Mouse (Mus musculus): ENCODE measurements around the gene Ppme1. TPM values are rescaled to one million over a fixed set of nuclear protein-coding genes. Genes with fewer than 3 reads are reported as not detected.
A peak's percentile ranks its signal among the peaks of the same experiment; 100 is the strongest.

Gene Ppme1
- polyA plus RNA-seq, 1 experiment from 2014 or later: 56.4 TPM

- H3K4me2 ChIP-seq: no peak overlapping the region
- no peak overlapping the region for H3K9ac ChIP-seq (ENCODE audit: low read depth, low read length)
- DNase-seq (ENCODE audit: low spot score): no peak
- no peaks in the 10 kb centered on the region for H3K4me1 ChIP-seq (replicated peaks; ENCODE audit: control insufficient read depth, insufficient read depth, low read length)
- WGBS: 89% methylated on average over 5 of the region's 5 CpGs
- no peak overlapping the region for H3K4me3 ChIP-seq (ENCODE audit: low read depth, low read length)
- H3K27me3 ChIP-seq (replicated peaks; ENCODE audit: control insufficient read depth, insufficient read depth, low read length): no peaks in the 10 kb centered on the region
- ATAC-seq (replicated peaks; ENCODE audit: low FRiP score): no peak
- H3K9me3 ChIP-seq (ENCODE audit: control insufficient read depth, low read length): no peaks in the 10 kb centered on the region
- H3K36me3 ChIP-seq (ENCODE audit: control insufficient read depth, insufficient read depth, low read length): no peaks in the 10 kb centered on the region
- no peak overlapping the region for H3K27ac ChIP-seq (ENCODE audit: low read depth, low read length)
Observed at GRCm38 (mm10) chr7:100356324-100356723, 15.8 kb downstream of the Ppme1 start.

- ATAC-seq (replicated peaks; ENCODE audit: low FRiP score): no peak
- no peaks in the 10 kb centered on the region for H3K9me3 ChIP-seq (ENCODE audit: control insufficient read depth, low read length)
- H3K27ac ChIP-seq (ENCODE audit: low read depth, low read length): no peak overlapping the region
- WGBS: 79% methylated on average over 4 of the region's 4 CpGs
- H3K9ac ChIP-seq (ENCODE audit: low read depth, low read length): no peak overlapping the region
- no peaks in the 10 kb centered on the region for H3K4me1 ChIP-seq (replicated peaks; ENCODE audit: control insufficient read depth, insufficient read depth, low read length)
- H3K4me3 ChIP-seq (ENCODE audit: low read depth, low read length): no peak overlapping the region
- H3K27me3 ChIP-seq (replicated peaks; ENCODE audit: control insufficient read depth, insufficient read depth, low read length): no peaks in the 10 kb centered on the region
- H3K4me2 ChIP-seq: no peak overlapping the region
- no peaks in the 10 kb centered on the region for H3K36me3 ChIP-seq (ENCODE audit: control insufficient read depth, insufficient read depth, low read length)
- no peak for DNase-seq (ENCODE audit: low spot score)
Observed at GRCm38 (mm10) chr7:100354984-100355383, 17.1 kb downstream of the Ppme1 start.

GRCm38 (mm10) chr7:100335921-100336320 lies 36.2 kb downstream of the Ppme1 start:
- 90% methylated on average over 2 of the region's 2 CpGs for WGBS
- no peak for ATAC-seq (replicated peaks; ENCODE audit: low FRiP score)
- H3K27me3 ChIP-seq (replicated peaks; ENCODE audit: control insufficient read depth, insufficient read depth, low read length): no peaks in the 10 kb centered on the region

GRCm38 (mm10) chr7:100331269-100331668 lies 40.8 kb downstream of the Ppme1 start:
- WGBS: 83% methylated on average over 3 of the region's 3 CpGs
- Histone ChIP-seq H3K4me1 (replicated peaks; ENCODE audit: control insufficient read depth, insufficient read depth, low read length) (no peaks in the 10 kb centered on the region), H3K36me3 (ENCODE audit: control insufficient read depth, insufficient read depth, low read length) (peaks cover 19% of the 10 kb centered on the region), H3K4me2 (no peak overlapping the region), H3K9me3 (ENCODE audit: control insufficient read depth, low read length) (no peaks in the 10 kb centered on the region), H3K27ac (ENCODE audit: low read depth, low read length) (no peak overlapping the region), H3K27me3 (replicated peaks; ENCODE audit: control insufficient read depth, insufficient read depth, low read length) (no peaks in the 10 kb centered on the region), H3K4me3 (ENCODE audit: low read depth, low read length) (no peak overlapping the region), H3K9ac (ENCODE audit: low read depth, low read length) (no peak overlapping the region)
- no peak for DNase-seq (ENCODE audit: low spot score)
- ATAC-seq (replicated peaks; ENCODE audit: low FRiP score): no peak

More at GRCm38 (mm10) chr7:100335921-100336320, 36.2 kb downstream of the Ppme1 start:
- Histone ChIP-seq H3K4me3 (ENCODE audit: low read depth, low read length) (no peak overlapping the region), H3K36me3 (ENCODE audit: control insufficient read depth, insufficient read depth, low read length) (peaks cover 27% of the 10 kb centered on the region; the same call in 1 of the 2 replicates), H3K9ac (ENCODE audit: low read depth, low read length) (no peak overlapping the region), H3K9me3 (ENCODE audit: control insufficient read depth, low read length) (no peaks in the 10 kb centered on the region), H3K27ac (ENCODE audit: low read depth, low read length) (no peak overlapping the region), H3K4me2 (no peak overlapping the region), H3K4me1 (replicated peaks; ENCODE audit: control insufficient read depth, insufficient read depth, low read length) (no peaks in the 10 kb centered on the region)
- DNase-seq (ENCODE audit: low spot score): no peak

GRCm38 (mm10) chr7:100328636-100329035 lies 43.5 kb downstream of the Ppme1 start:
- no peak for ATAC-seq (replicated peaks; ENCODE audit: low FRiP score)
- Histone ChIP-seq H3K36me3 (ENCODE audit: control insufficient read depth, insufficient read depth, low read length) (peaks cover 13% of the 10 kb centered on the region), H3K27me3 (replicated peaks; ENCODE audit: control insufficient read depth, insufficient read depth, low read length) (no peaks in the 10 kb centered on the region), H3K4me3 (ENCODE audit: low read depth, low read length) (no peak overlapping the region), H3K27ac (ENCODE audit: low read depth, low read length) (no peak overlapping the region), H3K4me2 (no peak overlapping the region), H3K4me1 (replicated peaks; ENCODE audit: control insufficient read depth, insufficient read depth, low read length) (no peaks in the 10 kb centered on the region), H3K9ac (ENCODE audit: low read depth, low read length) (no peak overlapping the region), H3K9me3 (ENCODE audit: control insufficient read depth, low read length) (no peaks in the 10 kb centered on the region)
- no peak for DNase-seq (ENCODE audit: low spot score)
- WGBS: 92% methylated on average over 4 of the region's 4 CpGs

- WGBS: 77% methylated on average over 7 of the region's 7 CpGs
- H3K9me3 ChIP-seq (ENCODE audit: control insufficient read depth, low read length): no peaks in the 10 kb centered on the region
- H3K27me3 ChIP-seq (replicated peaks; ENCODE audit: control insufficient read depth, insufficient read depth, low read length): no peaks in the 10 kb centered on the region
- no peak overlapping the region for H3K9ac ChIP-seq (ENCODE audit: low read depth, low read length)
- no peaks in the 10 kb centered on the region for H3K4me1 ChIP-seq (replicated peaks; ENCODE audit: control insufficient read depth, insufficient read depth, low read length)
- peaks cover 9% of the 10 kb centered on the region for H3K36me3 ChIP-seq (ENCODE audit: control insufficient read depth, insufficient read depth, low read length)
- no peak overlapping the region for H3K4me3 ChIP-seq (ENCODE audit: low read depth, low read length)
- DNase-seq (ENCODE audit: low spot score) (no peak), ATAC-seq (replicated peaks; ENCODE audit: low FRiP score) (no peak; the same call in 1 of the 2 replicates)
- H3K4me2 ChIP-seq: no peak overlapping the region
- H3K27ac ChIP-seq (ENCODE audit: low read depth, low read length): no peak overlapping the region
Observed at GRCm38 (mm10) chr7:100327514-100327913, 44.6 kb downstream of the Ppme1 start.

GRCm38 (mm10) chr7:100325482-100325881 lies 46.6 kb downstream of the Ppme1 start:
- Histone ChIP-seq H3K4me3 (ENCODE audit: low read depth, low read length) (no peak overlapping the region), H3K4me2 (no peak overlapping the region), H3K27ac (ENCODE audit: low read depth, low read length) (no peak overlapping the region), H3K4me1 (replicated peaks; ENCODE audit: control insufficient read depth, insufficient read depth, low read length) (no peaks in the 10 kb centered on the region), H3K9me3 (ENCODE audit: control insufficient read depth, low read length) (no peaks in the 10 kb centered on the region), H3K9ac (ENCODE audit: low read depth, low read length) (no peak overlapping the region), H3K27me3 (replicated peaks; ENCODE audit: control insufficient read depth, insufficient read depth, low read length) (no peaks in the 10 kb centered on the region), H3K36me3 (ENCODE audit: control insufficient read depth, insufficient read depth, low read length) (peaks cover 5% of the 10 kb centered on the region; the same call in 1 of the 2 replicates)
- DNase-seq (ENCODE audit: low spot score) (no peak), ATAC-seq (replicated peaks; ENCODE audit: low FRiP score) (no peak)
- WGBS: 77% methylated on average over 6 of the region's 6 CpGs

- Histone ChIP-seq H3K4me3 (ENCODE audit: low read depth, low read length) (no peak overlapping the region), H3K4me2 (no peak overlapping the region), H3K27me3 (replicated peaks; ENCODE audit: control insufficient read depth, insufficient read depth, low read length) (no peaks in the 10 kb centered on the region), H3K36me3 (ENCODE audit: control insufficient read depth, insufficient read depth, low read length) (peaks cover 2% of the 10 kb centered on the region), H3K9ac (ENCODE audit: low read depth, low read length) (no peak overlapping the region), H3K27ac (ENCODE audit: low read depth, low read length) (no peak overlapping the region), H3K9me3 (ENCODE audit: control insufficient read depth, low read length) (no peaks in the 10 kb centered on the region), H3K4me1 (replicated peaks; ENCODE audit: control insufficient read depth, insufficient read depth, low read length) (no peaks in the 10 kb centered on the region)
- ATAC-seq (replicated peaks; ENCODE audit: low FRiP score) (no peak), DNase-seq (ENCODE audit: low spot score) (no peak)
- 85% methylated on average over 3 of the region's 3 CpGs for WGBS
Observed at GRCm38 (mm10) chr7:100323721-100324120, 48.4 kb downstream of the Ppme1 start.

- peaks cover 17% of the 10 kb centered on the region for H3K4me1 ChIP-seq (replicated peaks; ENCODE audit: control insufficient read depth, insufficient read depth, low read length)
- H3K9me3 ChIP-seq (ENCODE audit: control insufficient read depth, low read length): no peaks in the 10 kb centered on the region
- H3K27me3 ChIP-seq (replicated peaks; ENCODE audit: control insufficient read depth, insufficient read depth, low read length): no peaks in the 10 kb centered on the region
- H3K27ac ChIP-seq (ENCODE audit: low read depth, low read length): 0 out of 2 replicates have a peak overlapping the region, but pooled peaks have one; percentile 50
- WGBS: 87% methylated on average over 5 of the region's 5 CpGs
- no peak overlapping the region for H3K4me2 ChIP-seq
- H3K9ac ChIP-seq (ENCODE audit: low read depth, low read length): no peak overlapping the region
- peaks cover 2% of the 10 kb centered on the region; the same call in 1 of the 2 replicates for H3K36me3 ChIP-seq (ENCODE audit: control insufficient read depth, insufficient read depth, low read length)
- H3K4me3 ChIP-seq (ENCODE audit: low read depth, low read length): no peak overlapping the region
- ATAC-seq (replicated peaks; ENCODE audit: low FRiP score) (peak; percentile 77), DNase-seq (ENCODE audit: low spot score) (no peak)
Observed at GRCm38 (mm10) chr7:100317534-100317933, 54.6 kb downstream of the Ppme1 start.

All from liver, embryonic 11.5 days (tissue).